Mouse (Mus musculus) monocyte, adult 2 months (primary cell): ENCODE measurements at regions not wholly inside any gene's neighbourhood (a gene's known extent, or its start where the extent isn't known, plus 50 kb on each side); places are given as distances from the start of the nearest gene placed in this dataset.

Experiments
- DNase-seq, 2 experiments: peaks; one replicate each; pipeline ENCODE4 v3.0.0; 2022; ENCODE audit warnings: low spot score in 2 of 2, low read depth in 1 of 2

GRCm38 (mm10) chr10:97047566-97047965, 430.8 kb downstream of the Btg1 start:
- no peak for DNase-seq

- no peak for DNase-seq
Measured at GRCm38 (mm10) chr10:97047996-97048395, 431.2 kb downstream of the Btg1 start.

- no peak for DNase-seq
Measured at GRCm38 (mm10) chr10:97054472-97054871, 424.9 kb upstream of the Dcn start.

- DNase-seq = no peak
Measured at GRCm38 (mm10) chr10:97061961-97062360, 417.4 kb upstream of the Dcn start.

- DNase-seq = no peak
Measured at GRCm38 (mm10) chr10:97064546-97064945, 414.9 kb upstream of the Dcn start.

- no peak for DNase-seq
Measured at GRCm38 (mm10) chr10:97078022-97078473, 401.4 kb upstream of the Dcn start.

- DNase-seq = no peak
Measured at GRCm38 (mm10) chr10:97079575-97079974, 399.8 kb upstream of the Dcn start.

- no peak for DNase-seq
Measured at GRCm38 (mm10) chr10:97087286-97087685, 392.1 kb upstream of the Dcn start.

GRCm38 (mm10) chr10:97090254-97090653, 389.2 kb upstream of the Dcn start:
- no peak for DNase-seq

GRCm38 (mm10) chr10:97093886-97094285, 385.5 kb upstream of the Dcn start:
- no peak for DNase-seq

- DNase-seq = no peak
Measured at GRCm38 (mm10) chr10:97114501-97114900, 364.9 kb upstream of the Dcn start.

- DNase-seq = no peak
Measured at GRCm38 (mm10) chr10:97122693-97123092, 356.7 kb upstream of the Dcn start.

- DNase-seq = no peak
Measured at GRCm38 (mm10) chr10:97141561-97141960, 337.8 kb upstream of the Dcn start.

- no peak for DNase-seq
Measured at GRCm38 (mm10) chr10:97158561-97159395, 320.6 kb upstream of the Dcn start.

- DNase-seq = no peak
Measured at GRCm38 (mm10) chr10:97159396-97159760, 320.0 kb upstream of the Dcn start.

GRCm38 (mm10) chr10:97159831-97160575, 319.4 kb upstream of the Dcn start:
- no peak for DNase-seq

- no peak for DNase-seq
Measured at GRCm38 (mm10) chr10:97160892-97161291, 318.5 kb upstream of the Dcn start.

- no peak for DNase-seq
Measured at GRCm38 (mm10) chr10:97178468-97178867, 300.9 kb upstream of the Dcn start.

- no peak for DNase-seq
Measured at GRCm38 (mm10) chr10:97189696-97190095, 289.7 kb upstream of the Dcn start.

- DNase-seq = no peak
Measured at GRCm38 (mm10) chr10:97211238-97211695, 268.1 kb upstream of the Dcn start.

- no peak for DNase-seq
Measured at GRCm38 (mm10) chr10:97211785-97212398, 267.5 kb upstream of the Dcn start.

- DNase-seq = no peak
Measured at GRCm38 (mm10) chr10:97219474-97219873, 259.9 kb upstream of the Dcn start.
